Mouse (Mus musculus) megakaryocyte, embryonic 14.5 days (primary cell): ENCODE measurements around the gene Zgpat. TPM values are rescaled to one million over a fixed set of nuclear protein-coding genes. Genes with fewer than 3 reads are reported as not detected.

Experiments used
- H3K27me3 ChIP-seq: replicated peaks from 2 replicates; pipeline ENCODE3; 2012; ENCODE audit warnings: inconsistent platforms
- H3K36me3 ChIP-seq: replicated peaks from 2 replicates; pipeline ENCODE3; 2012; ENCODE audit warnings: low read length, inconsistent platforms, mixed read lengths
- H3K4me1 ChIP-seq: 2 replicates; pipeline ENCODE4 v1.6.1; 2012; ENCODE audit warnings: inconsistent platforms
- H3K4me3 ChIP-seq: replicated peaks from 2 replicates; pipeline ENCODE3; 2012; ENCODE audit warnings: moderate library complexity, mild to moderate bottlenecking, inconsistent platforms
- H3K9me3 ChIP-seq: 2 replicates; pipeline ENCODE4 v1.6.1; 2012; ENCODE audit warnings: inconsistent platforms
- FLI1 ChIP-seq: IDR thresholded peaks from 2 replicates; pipeline ENCODE4 v1.6.1; 2012; ENCODE audit warnings: low read length, inconsistent platforms, mixed read lengths
- GATA1 ChIP-seq: IDR thresholded peaks from 3 replicates; pipeline ENCODE4 v1.6.1; 2012; ENCODE audit warnings: mixed read lengths, low read length, inconsistent platforms, borderline replicate concordance
- polyA plus RNA-seq: library from polyadenylated mRNA; stranded (reverse); fragments of >175 nt; gene quantifications from 2 replicates; pipeline ENCODE4 v1.2.3, GENCODE M21; 2012; ENCODE audit warnings: low replicate concordance; ENCODE audit not compliant: insufficient read depth

Zgpat gene
- polyA plus RNA-seq, 1 experiment = 17.6 TPM

GRCm38 (mm10) chr2:181394086-181394485 lies 29.4 kb downstream of the Zgpat start:
- Histone ChIP-seq H3K9me3 (no peaks in the 10 kb centered on the region), H3K36me3 (peaks cover 28% of the 10 kb centered on the region)

DNA sequence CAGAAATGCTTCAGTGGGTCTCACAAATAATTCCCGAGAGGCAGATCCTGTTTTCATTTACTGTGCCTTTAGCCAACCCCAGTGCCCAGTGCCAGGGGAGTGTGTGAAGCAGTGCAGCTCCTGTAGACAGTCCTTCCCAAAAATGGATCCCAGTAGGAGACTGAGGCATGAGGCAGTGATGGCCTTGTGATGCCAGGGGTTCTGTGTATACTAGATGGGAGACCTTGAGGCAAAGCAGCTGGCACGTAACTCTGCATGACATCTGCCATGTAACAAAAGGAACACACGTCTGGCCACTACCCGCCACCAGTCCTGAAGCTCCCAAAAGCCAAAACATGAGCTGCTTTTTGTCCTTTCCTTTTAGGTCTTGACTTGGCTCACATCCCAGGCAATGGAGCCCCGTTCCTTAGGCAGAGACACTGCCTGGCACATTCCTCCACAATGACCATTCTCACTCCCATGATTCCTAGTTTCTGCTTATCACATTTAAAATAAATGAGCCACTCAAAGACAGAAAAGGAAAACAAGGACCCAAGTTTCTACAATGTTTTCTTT lies 32.6 kb downstream of the Zgpat start:
- TF ChIP-seq FLI1 = no peak
- H3K4me3 ChIP-seq = no peak overlapping the region
- H3K27me3 ChIP-seq = peaks cover 16% of the 10 kb centered on the region
- no peaks in the 10 kb centered on the region for H3K9me3 ChIP-seq
- peaks cover 9% of the 10 kb centered on the region for H3K36me3 ChIP-seq
- H3K4me1 ChIP-seq = peaks cover 28% of the 10 kb centered on the region

More at GRCm38 (mm10) chr2:181394086-181394485, 29.4 kb downstream of the Zgpat start:
- no peak for TF ChIP-seq GATA1
- no peak for TF ChIP-seq FLI1
- Histone ChIP-seq H3K4me3 (no peak overlapping the region), H3K27me3 (peaks cover 17% of the 10 kb centered on the region), H3K4me1 (peaks cover 14% of the 10 kb centered on the region; the same call in 1 of the 2 replicates)

- Histone ChIP-seq H3K36me3 (peaks cover 3% of the 10 kb centered on the region), H3K27me3 (peaks cover 18% of the 10 kb centered on the region), H3K4me3 (peak overlapping the region; percentile 47), H3K9me3 (no peaks in the 10 kb centered on the region), H3K4me1 (peaks cover 49% of the 10 kb centered on the region)
- TF ChIP-seq GATA1 (no peak), FLI1 (no peak)
Measured at GRCm38 (mm10) chr2:181401497-181401896, 36.8 kb downstream of the Zgpat start.

- H3K36me3 ChIP-seq = peaks cover 3% of the 10 kb centered on the region
- no peak overlapping the region for H3K4me3 ChIP-seq
Measured at GRCm38 (mm10) chr2:181403722-181404121, 39.0 kb downstream of the Zgpat start.

GRCm38 (mm10) chr2:181409643-181410042 lies 44.9 kb downstream of the Zgpat start:
- H3K36me3 ChIP-seq = peaks cover under 1% of the 10 kb centered on the region

More at GRCm38 (mm10) chr2:181403722-181404121, 39.0 kb downstream of the Zgpat start:
- Histone ChIP-seq H3K27me3 (peaks cover 17% of the 10 kb centered on the region), H3K9me3 (no peaks in the 10 kb centered on the region), H3K4me1 (peaks cover 47% of the 10 kb centered on the region)
- TF ChIP-seq GATA1 (no peak), FLI1 (no peak)

DNA sequence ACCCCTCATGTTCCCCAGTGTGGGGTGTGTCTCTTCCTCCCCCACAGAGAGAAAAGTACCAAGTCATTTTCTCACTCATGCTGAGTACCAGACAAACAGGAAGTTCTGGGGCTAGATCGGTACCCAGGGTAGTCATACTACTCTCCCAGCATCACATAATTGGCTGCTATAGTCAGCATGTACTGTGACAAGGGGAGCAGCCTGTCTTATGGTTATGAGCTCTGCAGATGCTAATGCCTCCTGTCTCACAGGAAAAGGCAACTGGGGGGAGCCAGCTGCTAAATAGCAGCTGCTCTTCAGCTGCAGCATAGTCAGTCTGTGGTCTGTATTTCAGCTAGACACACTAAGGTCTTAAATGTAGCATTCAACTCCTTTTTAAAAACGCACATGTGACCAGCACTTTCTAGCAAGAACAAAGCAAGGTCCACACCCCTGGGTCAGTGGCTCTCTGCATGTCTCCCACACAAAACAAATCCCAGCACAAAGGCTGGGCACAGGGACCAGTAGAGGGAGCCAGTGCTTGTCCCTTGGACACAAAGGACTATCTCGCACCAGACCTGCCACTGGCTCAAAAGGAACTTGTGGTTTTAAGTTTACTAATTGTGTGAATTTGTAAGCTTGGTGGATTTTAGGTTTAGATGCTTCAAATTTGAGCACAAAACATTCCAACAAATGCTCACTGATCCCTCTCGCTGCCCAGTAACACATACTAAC lies 46.2 kb downstream of the Zgpat start:
- Histone ChIP-seq H3K9me3 (no peaks in the 10 kb centered on the region), H3K27me3 (peaks cover 8% of the 10 kb centered on the region), H3K36me3 (no peaks in the 10 kb centered on the region), H3K4me3 (peak overlapping the region; percentile 81), H3K4me1 (peaks cover 46% of the 10 kb centered on the region)
- TF ChIP-seq GATA1 = no peak
- no peak for TF ChIP-seq FLI1

More at GRCm38 (mm10) chr2:181409643-181410042, 44.9 kb downstream of the Zgpat start:
- H3K9me3 ChIP-seq = no peaks in the 10 kb centered on the region
- TF ChIP-seq GATA1 = no peak
- TF ChIP-seq FLI1 = no peak
- no peak overlapping the region for H3K4me3 ChIP-seq
- H3K27me3 ChIP-seq = peaks cover 10% of the 10 kb centered on the region
- peaks cover 44% of the 10 kb centered on the region for H3K4me1 ChIP-seq

- TF ChIP-seq GATA1 (no peak), FLI1 (no peak)
- Histone ChIP-seq H3K4me1 (peaks cover 46% of the 10 kb centered on the region), H3K9me3 (no peaks in the 10 kb centered on the region), H3K27me3 (peaks cover 22% of the 10 kb centered on the region), H3K4me3 (no peak overlapping the region), H3K36me3 (no peaks in the 10 kb centered on the region)
Measured at GRCm38 (mm10) chr2:181413141-181413540, 48.4 kb downstream of the Zgpat start.

DNA sequence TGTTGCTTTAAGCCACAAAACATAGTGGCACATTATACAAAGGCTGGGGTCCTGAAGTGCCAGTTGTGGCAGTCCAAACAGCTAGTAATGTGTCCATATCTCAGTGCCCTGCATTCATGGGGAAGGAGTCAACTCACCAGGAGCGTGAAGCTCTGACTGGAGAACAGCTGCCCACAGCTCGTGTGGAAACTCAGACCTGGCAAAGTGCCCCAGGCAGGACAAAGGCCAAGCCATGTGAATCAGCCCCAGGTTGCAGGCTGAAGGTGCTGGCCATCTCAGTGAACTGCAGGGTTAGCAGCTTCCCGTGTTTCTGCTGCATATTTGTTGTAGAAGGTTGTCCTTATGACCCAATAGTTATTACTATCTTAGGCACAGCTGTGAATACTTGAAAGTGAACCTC lies 51.2 kb downstream of the Zgpat start:
- Histone ChIP-seq H3K4me1 (peaks cover 40% of the 10 kb centered on the region), H3K27me3 (peaks cover 46% of the 10 kb centered on the region), H3K36me3 (no peaks in the 10 kb centered on the region)

GRCm38 (mm10) chr2:181419359-181419758 lies 54.6 kb downstream of the Zgpat start:
- H3K27me3 ChIP-seq = peaks cover 65% of the 10 kb centered on the region
- H3K36me3 ChIP-seq = peaks cover 17% of the 10 kb centered on the region
- no peaks in the 10 kb centered on the region for H3K9me3 ChIP-seq
- TF ChIP-seq GATA1 (no peak), FLI1 (no peak)
- peaks cover 32% of the 10 kb centered on the region for H3K4me1 ChIP-seq
- no peak overlapping the region for H3K4me3 ChIP-seq

More for the DNA sequence above, 51.2 kb downstream of the Zgpat start:
- Histone ChIP-seq H3K4me3 (no peak overlapping the region), H3K9me3 (no peaks in the 10 kb centered on the region)
- no peak for TF ChIP-seq FLI1
- TF ChIP-seq GATA1 = no peak

DNA sequence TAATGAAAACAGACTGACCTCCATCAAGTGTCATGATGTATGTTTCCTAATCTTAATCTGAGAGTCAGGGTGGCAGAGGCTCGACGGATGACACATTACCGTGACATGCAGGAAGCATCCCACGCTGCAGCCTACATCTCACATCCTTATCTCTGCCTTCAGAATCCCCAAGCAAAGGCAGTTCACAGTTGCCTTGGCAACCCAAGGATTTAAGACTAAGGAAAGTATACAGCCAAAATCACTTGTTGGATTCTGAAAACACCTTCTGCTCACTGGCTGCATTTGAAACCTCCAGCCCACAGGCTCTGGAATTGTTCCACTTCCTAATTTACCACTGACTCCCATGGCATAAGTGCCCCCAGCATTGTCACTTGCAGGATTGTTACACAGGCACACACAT lies 55.7 kb downstream of the Zgpat start:
- TF ChIP-seq GATA1 (no peak), FLI1 (no peak)
- Histone ChIP-seq H3K9me3 (no peaks in the 10 kb centered on the region), H3K4me1 (peaks cover 34% of the 10 kb centered on the region), H3K27me3 (peaks cover 70% of the 10 kb centered on the region), H3K4me3 (no peak overlapping the region), H3K36me3 (peaks cover 17% of the 10 kb centered on the region)
